Mouse (Mus musculus) CH12.LX (cell line): ENCODE results near the gene Enah. TPM values are rescaled to one million over a fixed set of nuclear protein-coding genes. Genes with fewer than 3 reads are reported as not detected.

Source experiments
- DNase-seq: peaks from one replicate; pipeline ENCODE4 v3.0.0-alpha.2; 2013; ENCODE audit errors: extremely low read depth
- H3K27ac ChIP-seq: 2 replicates; pipeline ENCODE4 v1.5.1; 2012; ENCODE audit warnings: low read depth, mild to moderate bottlenecking, control low read depth, moderate library complexity; ENCODE audit not compliant: insufficient read depth
- H3K27me3 ChIP-seq: replicated peaks from 2 replicates; pipeline ENCODE3; 2012; ENCODE audit warnings: inconsistent platforms
- H3K36me3 ChIP-seq, 2 experiments: replicated peaks in 1 of 2; 2 replicates each; pipeline versions ENCODE3 to v1.6.1; 2012; ENCODE audit warnings: inconsistent platforms in 1 of 2, low read length in 1 of 2, mild to moderate bottlenecking in 1 of 2, mixed read lengths in 1 of 2, moderate library complexity in 1 of 2; ENCODE audit not compliant: control insufficient read depth in 1 of 2, insufficient read depth in 1 of 2
- H3K4me1 ChIP-seq, 2 experiments: 2 replicates each; pipeline ENCODE4 v1.6.1; 2012; ENCODE audit warnings: inconsistent platforms in 1 of 2, moderate library complexity in 1 of 2; ENCODE audit not compliant: insufficient read depth in 2 of 2, control insufficient read depth in 1 of 2
- H3K4me2 ChIP-seq: 2 replicates; pipeline ENCODE4 v1.6.1; 2012; ENCODE audit warnings: low read depth, mild to moderate bottlenecking, control low read depth; ENCODE audit not compliant: poor library complexity, insufficient read depth, severe bottlenecking
- H3K4me3 ChIP-seq, 3 experiments: fragments of 150-350 bp in 1 of 3; sonication (generic) in 1 of 3; replicated peaks in 1 of 3; 2 replicates each; pipeline versions ENCODE3 to v1.5.1; 2011 to 2012; ENCODE audit warnings: low read depth in 2 of 3, low read length in 2 of 3, mild to moderate bottlenecking in 2 of 3, moderate library complexity in 2 of 3, control low read depth in 1 of 3, improper control_type of control experiment in 1 of 3, inconsistent platforms in 1 of 3, mixed read lengths in 1 of 3; ENCODE audit not compliant: poor library complexity in 1 of 3
- H3K79me2 ChIP-seq: replicated peaks from 2 replicates; pipeline ENCODE4 v1.6.1; 2012; ENCODE audit warnings: mild to moderate bottlenecking, moderate library complexity; ENCODE audit not compliant: control insufficient read depth, poor library complexity, insufficient read depth, severe bottlenecking; ENCODE audit errors: extremely low read depth
- H3K9ac ChIP-seq: 2 replicates; pipeline ENCODE4 v1.6.1; 2012; ENCODE audit warnings: low read depth, mild to moderate bottlenecking, control low read depth, moderate library complexity; ENCODE audit not compliant: insufficient read depth
- H3K9me3 ChIP-seq: replicated peaks from 2 replicates; pipeline ENCODE3; 2012; ENCODE audit warnings: low read length, inconsistent platforms, mixed read lengths
- CHD2 ChIP-seq: IDR thresholded peaks from 2 replicates; pipeline ENCODE4 v1.6.1; 2011; ENCODE audit warnings: low read length, improper control_type of control experiment
- EP300 ChIP-seq: IDR thresholded peaks from 2 replicates; pipeline ENCODE4 v1.6.1; 2011; ENCODE audit warnings: low read length, improper control_type of control experiment
- GABPA ChIP-seq: IDR thresholded peaks from 2 replicates; pipeline ENCODE4 v1.6.1; 2012; ENCODE audit warnings: low read depth, low read length, improper control_type of control experiment, inconsistent platforms; ENCODE audit not compliant: insufficient replicate concordance
- JUN ChIP-seq: IDR thresholded peaks from 2 replicates; pipeline ENCODE4 v1.6.1; 2011; ENCODE audit warnings: low read depth, mild to moderate bottlenecking, low read length, improper control_type of control experiment, moderate library complexity; ENCODE audit not compliant: insufficient read depth
- JUND ChIP-seq: conservative IDR thresholded peaks from 2 replicates; pipeline ENCODE4 v1.6.1; 2011; ENCODE audit warnings: low read depth, low read length, improper control_type of control experiment
- MAFK ChIP-seq: IDR thresholded peaks from 2 replicates; pipeline ENCODE4 v1.6.1; 2011; ENCODE audit warnings: low read length, improper control_type of control experiment; ENCODE audit not compliant: insufficient replicate concordance
- MEF2A ChIP-seq: IDR thresholded peaks from 2 replicates; pipeline ENCODE4 v1.6.1; 2014; ENCODE audit warnings: low read depth, mild to moderate bottlenecking, inconsistent platforms, low read length, improper control_type of control experiment, borderline replicate concordance
- MXI1 ChIP-seq: IDR thresholded peaks from 2 replicates; pipeline ENCODE4 v1.6.1; 2011; ENCODE audit warnings: mild to moderate bottlenecking, low read depth, low read length, improper control_type of control experiment
- MYC ChIP-seq: IDR thresholded peaks from 2 replicates; pipeline ENCODE4 v1.6.1; 2011; ENCODE audit warnings: low read depth, mild to moderate bottlenecking, improper control_type of control experiment, low read length
- RAD21 ChIP-seq: IDR thresholded peaks from 2 replicates; pipeline ENCODE4 v1.6.1; 2011; ENCODE audit warnings: low read depth, mild to moderate bottlenecking, low read length, improper control_type of control experiment, moderate library complexity
- SIN3A ChIP-seq: IDR thresholded peaks from 2 replicates; pipeline ENCODE4 v1.6.1; 2012; ENCODE audit warnings: low read length, improper control_type of control experiment, inconsistent platforms
- SMC3 ChIP-seq: IDR thresholded peaks from 2 replicates; pipeline ENCODE4 v1.6.1; 2011; ENCODE audit warnings: low read depth, low read length, improper control_type of control experiment
- TBP ChIP-seq: conservative IDR thresholded peaks from 2 replicates; pipeline ENCODE4 v1.6.1; 2011; ENCODE audit warnings: low read depth, low read length, improper control_type of control experiment
- TCF12 ChIP-seq: IDR thresholded peaks from 2 replicates; pipeline ENCODE4 v1.6.1; 2014; ENCODE audit warnings: low read depth, mild to moderate bottlenecking, inconsistent platforms, low read length, improper control_type of control experiment
- UBTF ChIP-seq: IDR thresholded peaks from 2 replicates; pipeline ENCODE4 v1.6.1; 2012; ENCODE audit warnings: low read depth, mild to moderate bottlenecking, inconsistent platforms, low read length, improper control_type of control experiment, moderate library complexity
- USF1 ChIP-seq: IDR thresholded peaks from 2 replicates; pipeline ENCODE4 v1.6.1; 2014; ENCODE audit warnings: low read depth, mild to moderate bottlenecking, inconsistent platforms, low read length, improper control_type of control experiment
- dilution Hi-C: fragments of 300-500 bp; cut with MboI; formaldehyde crosslinking; loops from 2 replicates; pipeline ENCODE4 v1.14.3; 2020; ENCODE audit warnings: low sequenced_read_pairs; ENCODE audit not compliant: extremely low pct_unique_long_range_greater_than_20kb, extremely low pct_ligation_motif_present
- in situ Hi-C: fragments of 300-500 bp; cut with MboI; formaldehyde crosslinking; loops from 3 replicates; pipeline ENCODE4 v1.14.3; 2019; ENCODE audit warnings: low sequenced_read_pairs, low pct_ligation_motif_present, low pct_unique_long_range_greater_than_20kb, mixed read lengths
- polyA plus RNA-seq: library from polyadenylated mRNA; unstranded; fragments of >175 nt; gene quantifications from 2 replicates; pipeline ENCODE4 v1.2.1, GENCODE M21; 2012; ENCODE audit warnings: low read depth; ENCODE audit not compliant: insufficient read length
- total RNA-seq, 2 experiments: library from RNA; depleted of rRNA; stranded (reverse); fragments of 300-350 nt in 1 of 2; fragments of >200 nt in 1 of 2; gene quantifications; 2 replicates each; pipeline ENCODE4 v1.2.3; 2012 to 2014

The Enah gene
- total and polyA plus RNA-seq, 3 experiments = 45.3 to 75.3 (median 72.6) TPM

DNA sequence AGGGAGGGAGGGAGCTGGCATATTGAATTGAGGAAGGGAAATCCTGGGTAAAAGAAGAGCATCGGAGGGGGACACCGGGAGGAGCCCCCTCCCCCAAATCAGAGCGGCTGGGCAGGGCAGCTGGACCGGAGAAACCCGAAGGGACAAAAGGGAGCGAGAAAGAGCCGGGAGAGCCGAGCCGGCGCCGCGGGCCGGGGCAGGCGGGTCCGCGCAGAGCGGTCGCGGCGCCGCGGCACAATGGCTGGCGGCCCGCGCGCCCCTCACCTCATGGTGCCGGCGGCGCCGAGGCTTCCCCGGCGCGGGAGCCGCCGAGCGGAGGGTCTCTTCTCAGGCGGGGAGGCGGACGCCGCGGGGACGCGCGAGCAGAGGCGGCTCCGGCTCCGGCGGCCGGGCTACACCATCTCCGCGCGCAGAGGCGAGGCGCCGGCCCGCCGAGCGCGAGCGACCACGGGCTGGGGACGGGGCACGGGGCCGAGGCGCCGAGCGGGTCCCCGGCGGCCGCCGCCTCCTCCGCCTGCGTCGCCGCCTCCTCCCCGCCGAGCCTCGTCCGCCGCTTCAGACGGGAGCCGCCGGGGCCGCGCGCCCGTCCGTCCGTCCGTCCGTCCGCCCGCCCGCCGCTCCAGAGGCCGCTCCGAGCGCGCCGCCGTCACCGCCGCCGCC, 394 bp downstream of the Enah start:
- Histone ChIP-seq H3K4me1 (peaks cover 10 to 24% of the 10 kb centered on the region in 2 experiments), H3K79me2 (peaks cover 33% of the 10 kb centered on the region), H3K27me3 (peaks cover 12% of the 10 kb centered on the region), H3K4me3 (peak overlapping the region; percentile 73 to 94 (median 76)), H3K36me3 (peaks cover 6 to 9% of the 10 kb centered on the region in 2 experiments), H3K27ac (no peak overlapping the region; the same call in 1 of the 2 replicates), H3K9ac (peak overlapping the region; percentile 91), H3K9me3 (no peaks in the 10 kb centered on the region), H3K4me2 (no peak overlapping the region; the same call in 1 of the 2 replicates)
- no peak for DNase-seq
- in situ Hi-C loops (no loop called here), dilution Hi-C loops (no loop called here)
- TF ChIP-seq TCF12 (peak; percentile 7; the same call in 1 of the 2 replicates), RAD21 (no peak), GABPA (no peak), UBTF (peak; percentile 86), JUND (no peak), MEF2A (no peak)

GRCm38 (mm10) chr1:182018397-182019265, 1.2 kb downstream of the Enah start:
- in situ Hi-C loops = no loop called here
- Histone ChIP-seq H3K9me3 (no peaks in the 10 kb centered on the region), H3K79me2 (peaks cover 39% of the 10 kb centered on the region), H3K27ac (peak overlapping the region; percentile 35; the same call in 1 of the 2 replicates), H3K4me2 (peak overlapping the region; percentile 63), H3K4me1 (peaks cover 10 to 27% of the 10 kb centered on the region in 2 experiments), H3K9ac (peak overlapping the region; percentile 91), H3K4me3 (peak overlapping the region; percentile 73 to 94 (median 76)), H3K36me3 (peaks cover 8 to 12% of the 10 kb centered on the region in 2 experiments), H3K27me3 (peaks cover 12% of the 10 kb centered on the region)
- TF ChIP-seq EP300 (0 out of 2 replicates have a peak, but pooled peaks have one; percentile 17), SMC3 (peak; percentile 4; the same call in 1 of the 2 replicates), MAFK (no peak), SIN3A (peak; percentile 11; the same call in 1 of the 2 replicates), MXI1 (peak; percentile 57; the same call in 1 of the 2 replicates), JUN (no peak), CHD2 (peak; percentile 71; the same call in 1 of the 2 replicates), TBP (0 out of 2 replicates have a peak, but pooled peaks have one; percentile 45), USF1 (no peak), MYC (peak; percentile 42)
- peak; percentile 66 for DNase-seq
- dilution Hi-C loops = no loop called here
